Mouse (Mus musculus) NIH3T3 (cell line): ENCODE data around the gene Fgf8.

Experiments
- DNase-seq: peaks from one replicate; pipeline ENCODE4 v3.0.0-alpha.2; 2012; ENCODE audit warnings: low read depth

The Fgf8 gene

DNA sequence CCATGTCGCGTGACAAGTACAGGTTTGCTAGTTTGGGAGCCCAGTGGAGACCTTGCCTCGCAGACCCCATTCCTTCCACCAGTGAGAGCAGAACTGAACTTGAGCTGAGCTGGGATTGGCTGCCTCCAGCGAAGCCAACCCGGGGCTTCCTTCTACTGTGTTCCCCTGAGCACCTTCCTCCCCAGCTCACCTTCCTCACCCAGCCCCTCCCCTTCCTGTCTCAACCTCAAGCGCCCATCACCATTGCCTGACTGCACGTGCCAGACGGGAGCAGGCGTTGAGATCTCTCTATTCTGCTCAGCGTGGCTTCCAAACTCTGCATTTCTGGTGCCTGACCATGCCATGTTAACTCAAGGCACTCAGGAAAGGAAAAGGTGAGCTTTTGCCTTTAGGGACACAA, 15.5 kb downstream of the Fgf8 start:
- DNase-seq, result no peak

DNA sequence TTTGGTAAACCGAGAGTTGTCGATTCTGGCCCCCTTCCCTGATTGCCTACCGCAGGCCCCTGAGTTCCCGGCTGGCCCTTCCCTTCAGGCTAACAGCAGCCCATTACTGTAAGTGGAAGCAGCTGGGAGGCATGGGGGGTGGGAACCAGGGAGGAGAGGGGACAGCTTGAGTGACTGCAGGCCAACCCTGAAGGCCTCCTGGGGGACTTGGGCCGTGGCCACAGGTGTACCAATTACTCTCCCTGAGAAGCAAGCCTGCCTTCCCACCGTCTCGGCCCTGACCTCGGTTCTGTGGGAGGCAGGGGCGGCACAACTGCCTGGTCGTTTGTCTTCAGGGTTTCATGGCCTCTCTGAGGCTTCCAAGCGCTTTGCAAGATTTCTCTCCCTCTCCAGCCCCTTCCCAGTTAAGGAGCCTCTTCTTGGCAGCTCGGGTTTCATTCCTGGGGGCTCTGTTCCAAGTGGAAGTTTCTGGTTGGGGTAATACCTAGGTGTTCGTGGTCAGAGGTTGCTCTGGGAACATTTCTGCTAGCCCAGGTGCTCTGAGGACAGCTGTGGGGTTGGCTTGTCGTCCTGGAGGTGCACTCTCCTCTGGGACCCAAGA, 16.9 kb downstream of the Fgf8 start:
- no peak for DNase-seq

DNA sequence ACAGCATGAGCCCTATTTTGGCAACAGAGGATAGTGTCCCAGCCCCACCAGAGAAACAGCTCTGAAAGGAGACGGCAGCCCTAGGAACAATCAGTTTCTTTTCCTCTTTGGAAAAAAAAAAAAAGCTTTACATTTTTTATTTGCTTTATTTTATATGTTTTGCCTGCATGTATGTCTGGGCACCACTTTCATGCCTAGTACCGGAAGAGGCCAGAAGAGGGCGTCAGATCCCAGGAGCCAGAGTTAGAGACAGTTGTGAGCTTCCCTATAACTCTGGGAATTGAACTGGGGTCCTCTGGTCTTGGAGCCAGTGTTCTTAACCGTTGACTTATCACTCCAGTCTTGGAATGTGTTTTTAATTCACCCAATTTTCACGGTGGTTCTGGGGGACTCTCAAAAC, 20.5 kb downstream of the Fgf8 start:
- no peak for DNase-seq

DNA sequence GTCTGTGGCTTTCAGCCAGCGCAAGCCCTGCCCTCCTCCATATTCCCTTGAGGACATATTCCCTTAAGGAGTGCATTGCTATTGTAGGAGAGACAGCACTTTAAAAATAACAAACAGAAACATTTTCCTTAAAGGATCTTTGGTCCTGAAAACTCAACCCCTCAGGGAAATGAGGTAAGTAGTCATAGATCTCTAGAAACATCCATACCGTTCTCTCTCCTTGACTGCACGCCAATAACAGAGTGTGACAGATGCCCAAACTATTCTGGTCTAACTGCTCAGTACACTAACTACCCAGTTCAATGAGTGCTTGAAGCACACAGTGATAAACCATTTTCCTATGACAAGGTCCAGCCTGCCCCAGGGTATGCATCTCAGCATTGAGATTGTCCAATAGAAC, 24.4 kb downstream of the Fgf8 start:
- DNase-seq, result no peak

DNA sequence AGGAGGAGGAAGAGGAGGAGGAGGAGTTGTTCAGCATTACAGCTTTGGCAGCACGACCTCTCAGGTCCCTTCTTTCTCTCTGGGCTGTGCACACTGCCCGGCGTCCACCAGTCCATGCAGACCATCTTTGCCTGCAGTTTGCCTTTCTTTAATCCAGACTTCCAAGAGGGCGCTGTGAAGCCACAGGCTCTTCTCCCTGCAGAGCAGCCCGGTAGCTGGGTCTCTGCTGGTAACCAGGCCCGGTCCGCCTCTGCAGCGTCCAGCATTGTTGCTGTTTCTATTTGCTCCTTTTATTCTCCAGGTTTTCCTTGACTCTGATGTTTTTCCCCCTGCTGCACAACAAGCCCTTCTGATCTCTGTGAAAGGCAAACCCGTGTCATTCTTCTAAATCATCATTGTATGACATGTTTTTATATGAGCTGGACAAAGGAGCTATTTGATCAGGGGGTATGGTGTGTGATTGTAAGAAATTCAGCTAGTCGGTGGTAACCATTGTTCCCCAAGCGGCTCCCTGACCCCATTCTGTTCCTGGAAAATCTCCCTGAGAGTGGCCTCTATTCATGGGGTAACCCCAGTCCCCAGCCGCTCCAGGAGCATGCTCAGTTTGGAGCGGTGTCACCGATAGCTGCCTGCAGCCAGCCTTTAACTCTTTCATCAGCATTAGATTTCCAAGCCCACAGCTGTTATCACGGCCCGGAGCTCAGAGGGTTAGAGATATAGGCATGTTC, 25.1 kb downstream of the Fgf8 start:
- peak; percentile 53 for DNase-seq

DNA sequence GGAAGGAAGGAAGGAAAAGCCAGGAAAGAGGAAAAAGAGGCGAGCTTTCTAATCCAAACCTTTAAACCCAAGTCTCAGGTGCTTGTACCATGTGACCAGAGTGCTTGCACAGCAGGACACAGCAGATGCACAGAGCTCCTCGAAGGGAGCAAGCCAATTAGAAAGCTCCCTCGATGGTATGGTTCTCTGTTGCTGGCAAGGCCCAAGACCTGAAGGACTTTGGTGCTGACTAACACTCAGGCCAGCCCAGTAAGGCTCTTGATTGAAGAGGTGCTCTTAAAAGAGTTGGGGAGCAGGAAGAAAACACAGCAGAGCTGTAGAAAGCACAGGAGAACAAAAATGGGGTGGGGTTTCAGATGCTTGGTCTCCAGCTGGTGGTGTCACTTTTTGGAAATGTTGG, 34.0 kb downstream of the Fgf8 start:
- DNase-seq, result no peak

DNA sequence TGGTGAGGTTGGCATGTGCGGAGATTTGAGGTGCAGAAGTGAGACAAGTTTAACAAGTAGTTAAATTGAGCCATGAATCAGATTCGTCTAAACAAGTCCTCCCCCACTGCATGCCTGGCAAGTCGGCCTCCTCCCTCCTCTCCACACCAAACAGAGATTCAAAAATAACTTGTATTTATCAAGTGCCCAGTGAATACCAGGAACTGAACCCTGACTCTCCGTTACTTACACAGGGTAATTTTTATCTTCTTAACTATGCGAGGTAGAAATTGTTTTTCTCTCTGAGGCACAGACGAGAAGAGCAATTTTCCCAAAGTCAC, 46.5 kb downstream of the Fgf8 start:
- no peak for DNase-seq

DNA sequence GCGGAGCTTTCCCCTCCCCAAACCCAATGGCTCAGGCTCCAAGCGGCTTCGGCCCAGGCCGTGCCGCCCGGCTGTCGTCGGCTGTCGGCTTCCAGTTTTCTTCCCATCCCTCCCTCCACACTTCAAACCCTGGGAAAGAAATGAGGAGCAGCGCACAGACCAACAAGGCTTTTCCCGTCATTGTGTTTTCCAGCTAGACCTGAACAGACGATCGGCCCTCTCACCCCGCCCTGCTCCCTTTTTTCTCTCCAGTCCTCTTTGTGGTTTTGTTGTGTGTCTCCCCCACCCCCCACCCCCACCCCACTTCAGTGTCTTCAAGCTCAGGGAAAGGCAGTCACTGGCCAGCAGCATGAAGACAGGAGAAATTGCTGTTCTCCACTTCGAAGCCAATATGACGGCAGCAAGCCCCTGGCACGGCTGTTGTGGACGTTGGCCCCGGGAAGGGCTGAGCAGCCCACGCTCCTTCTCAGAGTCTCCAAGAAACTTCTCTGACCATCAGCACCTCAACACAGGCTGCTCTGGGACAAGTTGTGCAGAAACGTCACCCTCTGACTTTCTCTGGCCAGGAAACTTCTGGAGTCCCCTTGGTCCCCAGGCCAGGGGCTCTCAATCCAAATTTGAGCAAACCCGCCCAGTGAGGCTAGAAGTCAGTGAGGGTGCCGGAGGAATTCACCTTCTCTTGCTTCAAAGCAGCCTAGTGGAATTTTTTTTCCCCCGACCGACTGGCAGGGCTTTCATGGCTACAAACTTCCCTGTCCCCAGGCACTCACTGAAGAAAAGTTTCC, 47.0 kb downstream of the Fgf8 start:
- DNase-seq, result no peak

DNA sequence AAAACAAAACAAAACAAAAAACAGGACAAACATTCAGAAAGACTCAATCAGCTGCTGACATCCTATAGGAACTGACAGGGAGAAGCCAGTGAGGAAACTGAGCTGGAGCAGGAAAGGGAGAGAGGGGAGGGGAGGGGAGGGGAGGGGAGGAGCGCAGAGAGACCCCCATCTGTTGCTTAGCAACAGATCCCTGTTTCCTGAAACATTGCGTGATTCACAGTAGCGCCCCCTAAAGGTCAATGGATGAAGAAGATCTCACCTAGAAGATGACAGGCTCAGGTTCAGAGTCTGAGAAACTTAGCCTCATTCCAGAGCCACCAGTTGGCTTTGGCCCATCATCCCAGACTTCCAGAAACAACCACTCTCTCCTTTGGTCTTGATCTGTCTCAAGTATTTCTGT, 48.7 kb downstream of the Fgf8 start:
- no peak for DNase-seq

DNA sequence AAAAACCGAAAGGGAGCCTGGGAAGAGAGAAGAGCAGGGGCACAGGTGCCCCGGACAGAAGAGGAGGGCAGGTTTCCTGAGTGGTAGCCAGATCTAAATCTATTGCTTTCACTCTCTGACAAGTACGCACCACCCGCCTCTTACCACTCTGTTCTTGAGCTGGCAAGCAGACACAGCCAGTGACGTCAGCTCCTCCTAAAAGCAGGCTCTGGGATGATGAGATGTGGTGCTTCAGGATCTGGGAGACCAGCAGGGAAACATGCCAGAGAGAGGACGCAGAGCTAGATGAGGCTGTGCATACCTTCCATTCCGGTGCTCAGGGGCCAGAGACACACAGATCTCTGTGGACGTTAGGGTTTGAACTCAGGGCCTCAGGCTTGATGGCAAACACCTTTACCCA, 50.5 kb downstream of the Fgf8 start:
- DNase-seq, result no peak

DNA sequence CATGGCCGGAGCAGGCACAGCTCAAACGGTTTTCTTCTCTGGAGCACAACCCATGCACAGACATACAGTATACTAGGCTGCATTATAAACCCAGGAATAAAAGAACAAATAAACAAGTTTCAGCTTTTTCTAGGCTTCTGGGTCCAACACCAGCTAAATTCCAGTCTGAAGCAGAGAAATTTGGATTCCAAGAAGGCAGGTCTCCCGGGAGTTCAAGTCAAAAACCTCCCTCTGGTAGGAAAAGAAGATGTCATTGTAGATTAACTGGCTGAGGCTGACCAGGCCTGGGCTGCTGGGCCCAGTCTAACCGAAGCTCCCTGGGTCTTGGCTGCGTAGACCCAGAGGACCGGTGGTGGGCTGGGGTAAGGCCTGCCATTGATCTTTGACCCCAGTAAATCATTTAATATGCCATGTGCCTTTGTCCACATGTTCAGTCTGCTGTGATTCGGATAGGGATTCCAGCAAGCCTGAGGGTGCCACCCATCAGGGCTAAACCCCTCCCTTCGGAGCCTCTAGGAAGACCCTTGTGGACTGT, 51.6 kb downstream of the Fgf8 start:
- peak; percentile 29 for DNase-seq

DNA sequence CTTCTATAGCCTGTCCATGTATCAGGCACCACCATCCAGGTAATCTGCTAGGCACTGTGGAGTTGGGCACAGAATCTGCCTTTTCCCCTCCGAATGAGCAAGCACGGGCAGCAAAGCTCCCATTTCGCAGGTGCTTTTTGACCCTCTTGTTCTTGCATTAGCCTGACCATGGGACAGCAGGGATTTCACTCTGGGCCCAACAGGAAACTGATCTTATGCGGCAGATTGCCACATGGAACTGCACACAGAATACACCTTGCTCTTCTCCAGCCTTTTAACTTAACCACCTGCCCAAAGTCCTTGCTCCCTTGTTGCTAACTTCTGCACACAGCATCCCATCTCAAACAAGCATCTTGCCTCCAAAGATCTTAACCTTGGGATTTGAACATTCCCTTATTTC, 55.7 kb downstream of the Fgf8 start:
- DNase-seq, result no peak
